Mouse (Mus musculus): Measurements from ENCODE around the gene Vgll4. TPM values are rescaled to one million over a fixed set of nuclear protein-coding genes. Genes with fewer than 3 reads are reported as not detected.

Gene Vgll4
- polyA plus RNA-seq, 1 experiment from 2014 or later = 51.6 TPM

- ATAC-seq (replicated peaks; ENCODE audit: insufficient number of reproducible peaks, low FRiP score, low TSS enrichment) = no peak; the same call in 1 of the 2 replicates
- no peak overlapping the region for H3K4me3 ChIP-seq (ENCODE audit: low read depth, low read length)
- 39% methylated on average over 4 of the region's 4 CpGs for WGBS (ENCODE audit: insufficient replicate concordance)
- H3K4me1 ChIP-seq (ENCODE audit: control insufficient read depth, insufficient read depth, low read length) = peaks cover 37% of the 10 kb centered on the region
- no peak overlapping the region for H3K4me2 ChIP-seq
- no peak overlapping the region for H3K9ac ChIP-seq (ENCODE audit: low read depth, low read length)
- H3K9me3 ChIP-seq (replicated peaks; ENCODE audit: control insufficient read depth, low read length) = no peaks in the 10 kb centered on the region
- H3K27me3 ChIP-seq (ENCODE audit: control insufficient read depth, insufficient read depth, low read length) = no peaks in the 10 kb centered on the region
- 0 out of 2 replicates have a peak overlapping the region, but pooled peaks have one; percentile 24 for H3K27ac ChIP-seq (ENCODE audit: low read depth, low read length)
- H3K36me3 ChIP-seq (ENCODE audit: control insufficient read depth, insufficient read depth, low read length) = no peaks in the 10 kb centered on the region
Observed at GRCm38 (mm10) chr6:114833791-114834346, 135.9 kb downstream of the Vgll4 start.

DNA sequence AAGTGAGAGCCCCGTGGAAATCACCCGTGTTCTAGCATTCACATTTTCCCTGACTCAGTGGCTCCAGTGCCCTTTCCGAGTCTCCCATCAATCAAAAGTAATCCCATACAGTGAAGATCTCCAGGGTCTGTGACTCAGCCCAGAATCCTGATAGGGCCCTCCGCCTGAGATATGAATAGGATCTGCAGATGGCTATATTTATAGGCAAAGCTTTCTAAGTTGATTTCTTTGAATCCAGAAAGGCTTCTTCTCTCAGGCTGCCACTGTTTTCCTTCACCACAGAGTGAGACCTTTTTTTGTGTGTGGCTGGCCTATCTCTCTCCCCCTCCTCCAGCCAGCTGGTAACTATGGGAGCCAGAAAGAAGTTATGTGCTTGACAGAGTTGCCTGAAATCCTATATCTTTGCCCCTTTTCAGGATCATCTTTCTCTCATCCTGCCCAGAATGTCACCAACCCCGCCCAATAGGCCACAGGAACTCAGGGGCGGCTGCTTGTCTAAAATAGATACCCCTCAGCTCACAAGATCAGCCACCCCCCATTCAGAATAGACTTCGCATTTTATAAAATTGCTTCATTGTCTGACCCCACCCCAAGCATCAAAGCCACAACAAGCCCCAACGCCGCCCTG is 136.6 kb downstream of the Vgll4 start:
- Histone ChIP-seq H3K4me2 (no peak overlapping the region), H3K27ac (ENCODE audit: low read depth, low read length) (0 out of 2 replicates have a peak overlapping the region, but pooled peaks have one; percentile 24), H3K4me3 (ENCODE audit: low read depth, low read length) (no peak overlapping the region), H3K9ac (ENCODE audit: low read depth, low read length) (no peak overlapping the region), H3K9me3 (replicated peaks; ENCODE audit: control insufficient read depth, low read length) (no peaks in the 10 kb centered on the region), H3K4me1 (ENCODE audit: control insufficient read depth, insufficient read depth, low read length) (peaks cover 34% of the 10 kb centered on the region), H3K27me3 (ENCODE audit: control insufficient read depth, insufficient read depth, low read length) (no peaks in the 10 kb centered on the region), H3K36me3 (ENCODE audit: control insufficient read depth, insufficient read depth, low read length) (no peaks in the 10 kb centered on the region)
- WGBS (ENCODE audit: insufficient replicate concordance) = 54% methylated on average over 9 of the region's 9 CpGs
- ATAC-seq (replicated peaks; ENCODE audit: insufficient number of reproducible peaks, low FRiP score, low TSS enrichment) = no peak

DNA sequence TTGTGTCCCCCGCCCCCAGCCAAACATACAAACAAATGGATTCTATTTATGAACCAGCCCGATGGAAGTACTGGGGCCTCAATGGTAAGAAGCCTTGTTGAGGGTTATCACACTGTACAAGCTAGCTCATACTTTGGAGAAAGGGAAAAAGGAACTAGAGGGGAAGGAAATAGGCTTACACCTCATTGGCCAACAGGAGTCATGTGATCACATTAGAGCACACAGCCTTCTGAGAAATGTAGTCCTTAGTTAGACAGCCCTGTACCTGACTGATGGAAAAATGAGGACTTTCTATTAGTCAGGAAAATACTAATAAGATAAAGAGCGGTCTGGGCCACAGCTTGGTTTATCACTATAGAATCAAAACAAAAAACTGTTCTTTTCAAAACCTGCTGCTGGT is 138.0 kb downstream of the Vgll4 start:
- H3K9ac ChIP-seq (ENCODE audit: low read depth, low read length) = no peak overlapping the region
- peaks cover 30% of the 10 kb centered on the region for H3K4me1 ChIP-seq (ENCODE audit: control insufficient read depth, insufficient read depth, low read length)
- no peak overlapping the region for H3K4me2 ChIP-seq
- H3K36me3 ChIP-seq (ENCODE audit: control insufficient read depth, insufficient read depth, low read length) = no peaks in the 10 kb centered on the region
- H3K9me3 ChIP-seq (replicated peaks; ENCODE audit: control insufficient read depth, low read length) = no peaks in the 10 kb centered on the region
- 79% methylated on average over 3 of the region's 3 CpGs for WGBS (ENCODE audit: insufficient replicate concordance)
- no peak overlapping the region for H3K27ac ChIP-seq (ENCODE audit: low read depth, low read length)
- H3K27me3 ChIP-seq (ENCODE audit: control insufficient read depth, insufficient read depth, low read length) = no peaks in the 10 kb centered on the region
- ATAC-seq (replicated peaks; ENCODE audit: insufficient number of reproducible peaks, low FRiP score, low TSS enrichment) = no peak
- H3K4me3 ChIP-seq (ENCODE audit: low read depth, low read length) = no peak overlapping the region

- Histone ChIP-seq H3K4me1 (ENCODE audit: control insufficient read depth, insufficient read depth, low read length) (peaks cover 30% of the 10 kb centered on the region), H3K36me3 (ENCODE audit: control insufficient read depth, insufficient read depth, low read length) (no peaks in the 10 kb centered on the region), H3K27ac (ENCODE audit: low read depth, low read length) (no peak overlapping the region), H3K4me2 (no peak overlapping the region), H3K27me3 (ENCODE audit: control insufficient read depth, insufficient read depth, low read length) (no peaks in the 10 kb centered on the region), H3K4me3 (ENCODE audit: low read depth, low read length) (no peak overlapping the region), H3K9me3 (replicated peaks; ENCODE audit: control insufficient read depth, low read length) (no peaks in the 10 kb centered on the region), H3K9ac (ENCODE audit: low read depth, low read length) (no peak overlapping the region)
- 86% methylated on average over 9 of the region's 9 CpGs for WGBS (ENCODE audit: insufficient replicate concordance)
- ATAC-seq (replicated peaks; ENCODE audit: insufficient number of reproducible peaks, low FRiP score, low TSS enrichment) = no peak
Observed at GRCm38 (mm10) chr6:114829660-114830438, 139.9 kb downstream of the Vgll4 start.

- H3K27me3 ChIP-seq (ENCODE audit: control insufficient read depth, insufficient read depth, low read length) = no peaks in the 10 kb centered on the region
- no peak overlapping the region for H3K4me3 ChIP-seq (ENCODE audit: low read depth, low read length)
- H3K27ac ChIP-seq (ENCODE audit: low read depth, low read length) = no peak overlapping the region
- WGBS (ENCODE audit: insufficient replicate concordance) = 75% methylated on average over 2 of the region's 2 CpGs
- H3K9ac ChIP-seq (ENCODE audit: low read depth, low read length) = no peak overlapping the region
- H3K4me1 ChIP-seq (ENCODE audit: control insufficient read depth, insufficient read depth, low read length) = peaks cover 10% of the 10 kb centered on the region
- H3K36me3 ChIP-seq (ENCODE audit: control insufficient read depth, insufficient read depth, low read length) = no peaks in the 10 kb centered on the region
- no peak for ATAC-seq (replicated peaks; ENCODE audit: insufficient number of reproducible peaks, low FRiP score, low TSS enrichment)
- no peak overlapping the region for H3K4me2 ChIP-seq
- peaks cover 4% of the 10 kb centered on the region; the same call in 1 of the 2 replicates for H3K9me3 ChIP-seq (replicated peaks; ENCODE audit: control insufficient read depth, low read length)
Observed at GRCm38 (mm10) chr6:114826889-114827288, 142.9 kb downstream of the Vgll4 start.

DNA sequence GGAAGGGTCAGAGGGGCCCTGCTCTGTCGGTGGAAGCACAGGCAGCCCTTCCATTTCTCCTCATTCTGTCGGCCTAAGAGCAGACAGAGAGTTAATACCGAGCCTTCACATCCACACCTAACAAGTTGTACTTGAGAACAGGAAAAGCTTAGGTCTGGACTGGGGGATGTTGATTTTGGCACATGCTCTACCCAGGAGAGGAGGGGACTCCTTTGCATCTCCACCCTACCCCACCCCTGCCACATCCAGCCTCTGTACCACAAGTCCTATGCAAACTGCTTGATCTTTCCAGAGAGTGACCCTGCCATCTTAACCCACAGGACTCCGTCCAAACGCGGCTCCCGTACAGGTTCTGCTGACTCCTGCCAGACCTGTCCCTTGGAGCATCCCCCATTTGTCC is 148.1 kb downstream of the Vgll4 start:
- no peak for ATAC-seq (replicated peaks; ENCODE audit: insufficient number of reproducible peaks, low FRiP score, low TSS enrichment)
- Histone ChIP-seq H3K9me3 (replicated peaks; ENCODE audit: control insufficient read depth, low read length) (peaks cover 4% of the 10 kb centered on the region; the same call in 1 of the 2 replicates), H3K9ac (ENCODE audit: low read depth, low read length) (no peak overlapping the region), H3K4me3 (ENCODE audit: low read depth, low read length) (no peak overlapping the region), H3K36me3 (ENCODE audit: control insufficient read depth, insufficient read depth, low read length) (no peaks in the 10 kb centered on the region), H3K27me3 (ENCODE audit: control insufficient read depth, insufficient read depth, low read length) (no peaks in the 10 kb centered on the region), H3K4me1 (ENCODE audit: control insufficient read depth, insufficient read depth, low read length) (peaks cover 46% of the 10 kb centered on the region), H3K27ac (ENCODE audit: low read depth, low read length) (peak overlapping the region; percentile 58; the same call in 1 of the 2 replicates), H3K4me2 (no peak overlapping the region)
- WGBS (ENCODE audit: insufficient replicate concordance) = 71% methylated on average over 7 of the region's 7 CpGs

DNA sequence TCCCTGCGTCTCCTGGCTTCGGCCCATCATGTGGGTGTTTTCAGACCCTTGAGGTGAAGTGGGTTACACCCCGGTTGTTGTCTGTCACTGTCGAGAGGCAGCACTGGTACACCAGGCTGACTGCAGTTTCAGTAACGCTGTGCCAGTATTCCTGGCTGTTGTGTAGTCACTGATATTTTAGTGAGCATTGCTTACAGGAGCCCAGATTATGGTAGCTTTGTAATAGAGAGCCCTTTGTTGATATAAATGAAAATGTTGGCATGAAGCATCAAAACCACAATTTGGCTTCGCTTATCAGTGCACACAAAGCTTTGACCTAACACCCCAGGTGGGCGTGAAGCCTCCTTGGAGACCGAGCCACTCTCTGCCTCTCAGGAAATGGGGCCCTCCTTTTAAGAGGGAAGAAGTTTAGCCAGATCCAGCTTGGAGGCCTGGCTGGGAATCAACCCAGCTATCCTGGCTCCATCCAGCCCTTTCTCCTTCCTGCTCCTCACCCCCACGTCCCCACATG is 149.8 kb downstream of the Vgll4 start:
- no peak overlapping the region for H3K9ac ChIP-seq (ENCODE audit: low read depth, low read length)
- no peaks in the 10 kb centered on the region for H3K36me3 ChIP-seq (ENCODE audit: control insufficient read depth, insufficient read depth, low read length)
- H3K9me3 ChIP-seq (replicated peaks; ENCODE audit: control insufficient read depth, low read length) = peaks cover 4% of the 10 kb centered on the region; the same call in 1 of the 2 replicates
- H3K4me1 ChIP-seq (ENCODE audit: control insufficient read depth, insufficient read depth, low read length) = peaks cover 46% of the 10 kb centered on the region
- peak overlapping the region; percentile 16; the same call in 1 of the 2 replicates for H3K27ac ChIP-seq (ENCODE audit: low read depth, low read length)
- no peak for ATAC-seq (replicated peaks; ENCODE audit: insufficient number of reproducible peaks, low FRiP score, low TSS enrichment)
- WGBS (ENCODE audit: insufficient replicate concordance) = 50% methylated on average over 9 of the region's 9 CpGs
- no peaks in the 10 kb centered on the region for H3K27me3 ChIP-seq (ENCODE audit: control insufficient read depth, insufficient read depth, low read length)
- no peak overlapping the region for H3K4me3 ChIP-seq (ENCODE audit: low read depth, low read length)
- H3K4me2 ChIP-seq = no peak overlapping the region

DNA sequence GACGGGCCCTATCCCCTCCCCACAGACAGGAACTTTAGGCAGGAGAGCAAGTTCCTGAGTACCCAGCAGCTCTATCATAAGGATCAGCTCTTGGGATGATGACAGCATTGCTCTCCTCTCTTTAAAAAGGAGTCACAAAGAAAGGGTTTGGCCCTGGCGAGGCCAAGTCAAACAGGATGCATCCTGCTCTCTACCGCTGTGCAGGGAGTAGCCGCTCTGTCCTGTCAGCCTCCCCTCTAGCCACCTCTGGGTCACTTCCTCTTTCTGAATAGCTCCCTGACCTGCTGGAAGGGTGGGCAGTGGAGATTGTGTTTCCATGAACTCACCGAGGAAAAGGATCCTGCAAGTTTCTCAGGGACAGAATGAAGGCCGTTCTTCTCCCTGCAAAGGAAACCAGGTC is 151.3 kb downstream of the Vgll4 start:
- H3K4me1 ChIP-seq (ENCODE audit: control insufficient read depth, insufficient read depth, low read length) = peaks cover 46% of the 10 kb centered on the region
- WGBS (ENCODE audit: insufficient replicate concordance) = 33% methylated on average over 6 of the region's 6 CpGs
- no peak overlapping the region for H3K4me2 ChIP-seq

More for the DNA sequence above, 151.3 kb downstream of the Vgll4 start:
- Histone ChIP-seq H3K4me3 (ENCODE audit: low read depth, low read length) (no peak overlapping the region), H3K27me3 (ENCODE audit: control insufficient read depth, insufficient read depth, low read length) (no peaks in the 10 kb centered on the region), H3K36me3 (ENCODE audit: control insufficient read depth, insufficient read depth, low read length) (no peaks in the 10 kb centered on the region), H3K9ac (ENCODE audit: low read depth, low read length) (0 out of 2 replicates have a peak overlapping the region, but pooled peaks have one; percentile 16), H3K9me3 (replicated peaks; ENCODE audit: control insufficient read depth, low read length) (peaks cover 4% of the 10 kb centered on the region; the same call in 1 of the 2 replicates), H3K27ac (ENCODE audit: low read depth, low read length) (peak overlapping the region; percentile 47)
- peak; percentile 66 for ATAC-seq (replicated peaks; ENCODE audit: insufficient number of reproducible peaks, low FRiP score, low TSS enrichment)

Data from heart, embryonic 11.5 days (tissue).